Mouse (Mus musculus) 416B (cell line): ENCODE data around the gene Rab8b.
A peak's percentile ranks its signal among the peaks of the same experiment; 100 is the strongest.

Experiments used
- DNase-seq: peaks from one replicate; pipeline ENCODE4 v3.0.0; 2011; ENCODE audit warnings: low read depth

Rab8b gene

GRCm38 (mm10) chr9:66919382-66919971 lies at the start of gene Rab8b:
Gene Rab8b, minus strand, starts transcription at chr9:66919687.
- DNase-seq = peak; percentile 97

- no peak for DNase-seq
Measured at GRCm38 (mm10) chr9:66967492-66967891, 48.0 kb upstream of the Rab8b start.

- no peak for DNase-seq
Measured at GRCm38 (mm10) chr9:66961478-66961877, 42.0 kb upstream of the Rab8b start.

GRCm38 (mm10) chr9:66957451-66957850 lies 38.0 kb upstream of the Rab8b start:
- no peak for DNase-seq

GRCm38 (mm10) chr9:66952886-66953285 lies 33.4 kb upstream of the Rab8b start:
- DNase-seq = no peak

GRCm38 (mm10) chr9:66952321-66952720 lies 32.8 kb upstream of the Rab8b start:
- DNase-seq = no peak

- DNase-seq = no peak
Measured at GRCm38 (mm10) chr9:66948536-66948935, 29.0 kb upstream of the Rab8b start.

GRCm38 (mm10) chr9:66945647-66946641 lies 26.5 kb upstream of the Rab8b start, which contains the start of gene Rps27l:
Gene Rps27l, plus strand, starts transcription at chr9:66946086.
- peak; percentile 98 for DNase-seq

- DNase-seq = peak; percentile 60
Measured at GRCm38 (mm10) chr9:66945161-66945560, 25.7 kb upstream of the Rab8b start.

- peak; percentile 92 for DNase-seq
Measured at GRCm38 (mm10) chr9:66938836-66939235, 19.3 kb upstream of the Rab8b start.

- no peak for DNase-seq
Measured at GRCm38 (mm10) chr9:66937507-66937906, 18.0 kb upstream of the Rab8b start.

GRCm38 (mm10) chr9:66933869-66934808 lies 14.7 kb upstream of the Rab8b start:
- no peak for DNase-seq

- DNase-seq = no peak
Measured at GRCm38 (mm10) chr9:66930351-66930750, 10.9 kb upstream of the Rab8b start.

- DNase-seq = no peak
Measured at GRCm38 (mm10) chr9:66927696-66928402, 8.4 kb upstream of the Rab8b start.

GRCm38 (mm10) chr9:66925853-66926252 lies 6.4 kb upstream of the Rab8b start:
- no peak for DNase-seq

GRCm38 (mm10) chr9:66922076-66922475 lies 2.6 kb upstream of the Rab8b start:
- peak; percentile 27 for DNase-seq

- DNase-seq = no peak
Measured at GRCm38 (mm10) chr9:66920488-66921279, 1.2 kb upstream of the Rab8b start.

- no peak for DNase-seq
Measured at GRCm38 (mm10) chr9:66919981-66920380, 494 bp upstream of the Rab8b start.

GRCm38 (mm10) chr9:66918672-66919330 lies 686 bp downstream of the Rab8b start:
- peak; percentile 51 for DNase-seq

- DNase-seq = peak; percentile 24
Measured at GRCm38 (mm10) chr9:66917892-66918255, 1.6 kb downstream of the Rab8b start.
